Mouse (Mus musculus): ENCODE results near the gene Exoc6b.
"Not testable (repeated sequence)": the region's sequence is repeated elsewhere in the genome, so short reads cannot be mapped to it uniquely, and the experiment has no call there.

Exoc6b gene

DNA sequence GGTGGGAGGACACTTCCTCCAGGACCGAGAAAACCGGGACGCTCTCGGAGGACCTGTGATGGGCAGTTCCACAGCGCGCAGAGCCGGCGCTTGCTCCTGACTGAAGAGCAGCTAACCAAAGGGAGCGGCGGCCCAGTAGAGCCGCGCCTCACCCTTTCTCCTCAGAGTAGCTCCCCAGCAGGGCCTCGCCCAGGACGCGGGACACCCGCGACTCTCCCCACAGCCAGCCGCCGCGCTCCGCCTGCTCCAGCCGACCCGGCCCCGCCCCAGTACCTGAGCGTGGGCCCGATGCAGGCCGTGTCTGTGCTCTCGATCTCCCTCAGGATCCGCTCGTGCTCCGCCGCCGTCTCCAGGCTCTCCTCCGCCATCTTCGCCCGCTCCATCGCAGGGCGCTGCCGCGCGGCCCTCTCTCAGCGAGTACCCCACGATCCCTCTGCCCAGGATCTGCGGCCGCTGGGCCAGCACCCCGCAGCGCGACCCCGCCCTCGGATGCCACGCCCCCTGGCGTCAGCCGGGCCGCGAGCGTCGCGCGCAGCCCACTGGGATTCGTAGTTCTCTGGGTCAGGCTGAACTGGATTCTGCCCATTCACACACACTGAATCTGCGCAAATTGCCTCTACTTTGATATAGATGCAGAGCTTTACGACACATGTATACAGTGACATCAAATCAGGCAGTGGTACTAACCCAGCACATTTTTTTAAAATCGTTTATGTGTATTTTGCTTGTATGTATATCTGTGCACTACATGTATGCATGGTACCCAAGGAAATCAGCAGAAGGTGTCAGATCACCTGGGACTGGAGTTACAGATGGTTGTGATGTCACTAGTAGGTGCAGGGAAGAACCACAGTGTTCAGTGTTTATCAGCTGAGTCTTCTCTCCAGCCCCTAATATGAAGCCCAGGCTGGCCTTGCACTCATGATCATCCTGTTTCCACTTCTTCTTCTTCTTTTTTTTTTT lies at the start of gene Exoc6b:
Exoc6b (minus strand) TSS at position 491 of the 963 bp plus-strand sequence.
- peak; percentile 62 for DNase-seq (ENCODE audit: low read depth, low spot score)

- not testable (repeated sequence) for DNase-seq (ENCODE audit: low read depth, low spot score)
Observed at GRCm38 (mm10) chr6:85117545-85118511, 48.5 kb upstream of the Exoc6b start.

DNA sequence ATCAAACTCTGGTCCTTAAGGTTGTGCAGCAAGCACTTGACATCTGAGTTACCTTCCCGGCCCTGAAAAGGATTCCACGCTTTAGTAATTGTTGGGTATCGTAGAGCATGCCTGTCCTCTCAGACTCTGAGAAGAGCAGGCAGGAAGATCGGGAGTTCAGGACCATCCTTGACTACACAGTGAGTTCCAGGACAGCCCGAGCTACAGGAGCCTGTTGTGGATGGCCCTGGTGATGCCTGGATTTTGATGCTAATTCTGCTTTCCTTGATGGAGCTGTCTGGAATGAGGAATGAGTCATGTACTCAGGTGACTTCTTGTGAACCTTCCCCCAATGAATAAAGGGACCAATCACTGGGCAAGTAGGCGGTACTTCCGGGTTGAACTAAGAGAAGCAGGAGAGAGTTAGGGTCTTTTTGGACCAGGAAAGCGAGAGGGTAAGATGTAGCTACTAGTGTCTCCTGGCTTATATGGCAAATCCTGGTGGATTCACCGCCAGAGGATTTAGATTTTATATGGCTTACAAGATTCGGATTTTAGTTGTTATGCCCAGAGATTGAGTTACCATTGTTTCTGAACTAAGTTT lies 35.8 kb upstream of the Exoc6b start:
- no peak for DNase-seq (ENCODE audit: low read depth, low spot score)

DNA sequence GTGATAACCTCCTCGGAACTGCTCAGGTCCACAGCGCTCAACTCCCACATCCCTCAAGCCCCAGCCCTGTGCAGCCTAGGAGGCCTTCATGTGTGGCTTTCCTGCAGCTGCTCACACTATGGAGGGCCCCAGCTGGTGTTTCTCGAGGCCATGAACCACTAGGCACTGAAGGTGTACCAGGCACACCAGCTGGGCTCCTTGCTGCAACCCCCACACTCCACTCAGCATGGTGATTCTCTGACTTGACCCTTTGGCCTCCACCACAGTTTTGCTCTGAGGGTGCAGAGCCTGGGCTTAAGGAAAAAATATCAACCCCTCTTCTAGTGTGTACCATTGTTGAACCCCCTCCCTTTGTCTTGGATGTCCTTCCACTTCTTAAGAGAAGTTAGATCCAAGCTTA lies 34.0 kb upstream of the Exoc6b start:
- no peak for DNase-seq (ENCODE audit: low read depth, low spot score)

DNA sequence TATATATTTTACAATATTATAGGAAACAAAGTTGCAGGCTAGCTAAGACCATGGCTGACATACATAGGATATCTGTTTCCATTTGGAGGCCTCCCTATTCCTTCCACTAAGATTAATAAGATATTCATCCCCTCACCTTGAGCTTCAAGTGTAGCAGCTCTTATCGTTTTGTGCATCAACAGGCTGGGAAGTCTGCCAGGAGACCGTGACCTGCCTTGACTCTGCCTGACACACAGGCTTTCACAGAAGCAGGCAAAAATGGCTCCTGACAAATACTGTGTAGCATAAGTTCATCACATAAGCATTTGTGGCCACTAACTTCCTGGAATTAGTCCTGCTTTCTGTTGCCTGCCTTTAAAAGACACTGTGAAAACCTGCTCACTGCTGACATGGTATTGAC lies 27.1 kb upstream of the Exoc6b start:
- no peak for DNase-seq (ENCODE audit: low read depth, low spot score)

GRCm38 (mm10) chr6:85087425-85087824 lies 18.1 kb upstream of the Exoc6b start:
- no peak for DNase-seq (ENCODE audit: low read depth, low spot score)

GRCm38 (mm10) chr6:85086645-85087044 lies 17.3 kb upstream of the Exoc6b start:
- no peak for DNase-seq (ENCODE audit: low read depth, low spot score)

- not testable (repeated sequence) for DNase-seq (ENCODE audit: low read depth, low spot score)
Observed at GRCm38 (mm10) chr6:85076179-85076720, 6.9 kb upstream of the Exoc6b start.

GRCm38 (mm10) chr6:85074996-85075395 lies 5.7 kb upstream of the Exoc6b start:
- DNase-seq (ENCODE audit: low read depth, low spot score), result no peak

DNA sequence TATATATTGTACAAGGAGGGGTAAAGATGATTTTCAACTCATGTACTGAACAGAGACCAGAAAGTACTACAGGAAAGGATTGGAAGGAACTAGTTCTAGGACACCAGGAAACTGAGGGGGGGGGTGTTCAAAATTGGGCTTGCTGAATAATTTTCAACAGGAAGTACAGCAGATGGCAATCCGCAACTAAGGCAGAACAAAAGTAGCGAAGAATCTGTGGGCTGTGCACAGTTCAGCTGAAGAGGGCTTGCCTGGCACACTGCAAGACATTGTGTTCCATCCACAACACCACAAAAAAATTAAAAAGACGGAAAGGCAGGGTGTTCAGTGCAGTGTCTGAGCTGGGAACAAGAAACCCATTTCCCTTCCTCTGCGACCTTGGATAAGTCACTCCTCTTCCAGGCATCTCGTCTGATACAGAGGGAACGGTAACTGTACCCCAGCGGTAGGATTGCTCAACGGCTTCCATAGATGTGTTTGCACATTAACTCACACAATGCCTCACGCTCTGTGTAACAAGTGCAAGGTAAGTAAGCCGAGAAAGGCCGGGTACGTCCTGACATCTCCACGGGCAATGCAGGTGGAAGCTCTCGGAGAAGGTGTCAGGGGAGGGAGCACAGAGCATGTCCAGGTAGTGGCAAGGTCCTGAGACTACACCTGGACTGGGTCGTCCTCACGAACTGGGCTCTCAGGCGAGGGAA lies 841 bp downstream of the Exoc6b start:
- no peak for DNase-seq (ENCODE audit: low read depth, low spot score)

DNA sequence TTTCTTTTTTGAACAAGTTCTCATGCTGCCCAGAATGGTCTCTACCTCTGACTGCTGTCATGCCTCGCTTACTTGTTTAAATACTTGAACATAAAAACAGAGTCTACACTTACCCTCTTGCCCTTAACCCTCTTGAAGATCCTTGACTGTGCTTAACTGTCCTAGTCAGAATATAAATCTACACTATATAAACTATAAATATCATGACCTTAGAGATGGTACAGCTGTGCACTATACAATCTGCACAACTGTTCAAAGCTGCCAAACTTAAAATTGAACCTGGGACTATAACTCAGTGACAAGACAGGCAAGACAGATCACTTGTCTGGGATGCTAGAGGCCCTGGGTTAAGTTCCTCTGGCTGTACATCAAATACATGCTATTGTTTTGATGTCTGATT lies 11.7 kb downstream of the Exoc6b start:
- DNase-seq (ENCODE audit: low read depth, low spot score), result no peak

DNA sequence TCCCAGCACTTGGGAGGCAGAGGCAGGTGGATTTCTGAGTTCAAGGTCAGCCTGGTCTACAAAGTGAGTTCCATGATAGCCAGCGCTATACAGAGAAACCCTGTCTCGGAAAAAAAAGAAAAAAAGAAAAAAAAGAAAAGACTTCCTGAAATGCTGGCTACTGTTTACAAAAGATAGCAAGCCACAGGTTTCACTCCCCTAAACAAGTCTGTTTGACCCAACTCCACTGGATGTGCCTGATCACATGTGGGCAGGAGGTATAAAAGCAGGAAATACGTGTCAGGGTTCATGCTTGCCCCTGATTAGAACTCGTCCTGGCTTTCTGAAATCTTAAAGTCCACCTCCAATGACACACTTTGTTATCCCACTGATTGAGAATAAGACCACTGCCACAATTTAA lies 18.2 kb downstream of the Exoc6b start:
- no peak for DNase-seq (ENCODE audit: low read depth, low spot score)

DNA sequence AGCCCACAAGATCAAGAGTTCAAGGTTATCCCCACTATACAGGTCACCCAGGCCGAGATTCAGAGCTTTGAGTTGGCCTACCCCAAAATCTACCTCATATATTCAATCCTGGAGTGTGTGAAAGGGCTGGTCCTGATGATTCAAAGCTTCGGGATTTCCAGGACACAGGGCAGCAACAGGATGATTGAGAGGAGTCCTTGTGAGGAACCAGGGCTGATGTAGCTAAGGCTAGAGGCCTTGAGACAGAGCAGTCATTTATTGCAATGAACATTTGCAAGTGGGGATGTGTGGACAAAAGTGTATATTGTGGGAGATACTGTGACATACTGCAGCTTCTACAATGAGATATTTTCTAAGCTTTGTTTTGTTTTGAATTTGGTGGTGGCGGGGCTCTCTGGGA lies 22.8 kb downstream of the Exoc6b start:
- no peak for DNase-seq (ENCODE audit: low read depth, low spot score)

DNA sequence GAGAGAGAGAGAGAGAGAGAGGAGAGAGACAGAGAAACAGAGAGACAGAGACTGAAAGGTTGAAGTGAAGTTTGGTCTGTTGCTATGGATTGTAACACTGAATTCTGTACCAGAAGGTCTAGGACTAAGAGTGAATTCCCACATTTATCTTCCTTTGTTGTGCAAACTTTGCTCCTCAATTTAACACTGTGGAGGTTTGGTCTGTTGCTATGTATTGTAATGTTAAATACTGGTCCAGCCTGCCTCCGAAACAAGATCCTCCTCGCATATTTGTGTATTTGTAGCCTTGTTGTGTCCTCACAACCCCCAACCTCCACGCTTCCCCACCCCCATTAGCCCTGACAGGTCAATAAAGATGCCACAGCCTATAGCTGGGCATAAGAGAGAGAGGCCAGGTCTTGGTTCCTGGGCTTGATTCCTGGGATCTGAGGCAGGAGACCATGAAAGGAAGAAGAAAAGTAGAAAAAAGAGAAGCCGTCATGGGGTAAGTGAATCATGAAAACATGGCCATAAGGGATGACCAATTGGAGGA lies 24.6 kb downstream of the Exoc6b start:
- DNase-seq (ENCODE audit: low read depth, low spot score), result no peak

DNA sequence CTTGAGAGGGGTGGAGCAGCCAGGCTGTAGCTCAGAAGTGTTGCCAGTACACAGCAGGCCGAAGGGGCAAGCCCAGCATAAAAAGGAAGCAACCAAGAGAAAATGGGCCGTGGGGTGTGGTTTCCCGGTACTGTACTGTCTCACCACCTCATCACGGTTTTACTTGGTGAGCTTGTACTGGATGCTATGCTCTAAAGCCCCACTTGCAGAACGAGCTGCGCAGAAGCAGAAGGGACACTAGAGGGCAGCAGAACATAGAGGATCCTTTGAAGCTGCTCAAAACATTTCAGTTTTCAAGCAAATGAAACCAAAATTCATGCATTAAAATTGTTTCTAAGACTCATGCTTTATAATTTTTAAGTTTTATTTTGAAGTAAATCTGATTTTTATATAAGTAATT lies 31.6 kb downstream of the Exoc6b start:
- DNase-seq (ENCODE audit: low read depth, low spot score), result peak; percentile 45

DNA sequence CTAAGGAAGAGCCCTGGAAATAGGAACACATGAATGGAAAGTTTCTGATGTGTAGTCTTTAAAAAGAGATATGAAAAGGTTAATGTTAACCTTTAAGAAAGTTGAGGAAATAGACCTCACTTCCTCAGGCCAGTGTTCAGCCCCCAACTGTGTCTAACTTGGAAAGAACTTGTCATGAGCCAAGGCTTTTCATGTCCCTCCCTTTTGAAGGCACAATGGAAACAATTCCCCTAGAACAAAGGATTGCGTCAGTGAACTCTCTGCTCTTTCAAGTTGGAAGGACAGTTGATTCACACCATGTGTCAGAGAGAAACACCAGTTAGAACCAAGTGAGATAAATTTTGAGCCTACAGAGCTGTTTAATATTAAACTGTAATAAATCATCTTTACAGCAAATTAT lies 39.6 kb downstream of the Exoc6b start:
- DNase-seq (ENCODE audit: low read depth, low spot score), result no peak

DNA sequence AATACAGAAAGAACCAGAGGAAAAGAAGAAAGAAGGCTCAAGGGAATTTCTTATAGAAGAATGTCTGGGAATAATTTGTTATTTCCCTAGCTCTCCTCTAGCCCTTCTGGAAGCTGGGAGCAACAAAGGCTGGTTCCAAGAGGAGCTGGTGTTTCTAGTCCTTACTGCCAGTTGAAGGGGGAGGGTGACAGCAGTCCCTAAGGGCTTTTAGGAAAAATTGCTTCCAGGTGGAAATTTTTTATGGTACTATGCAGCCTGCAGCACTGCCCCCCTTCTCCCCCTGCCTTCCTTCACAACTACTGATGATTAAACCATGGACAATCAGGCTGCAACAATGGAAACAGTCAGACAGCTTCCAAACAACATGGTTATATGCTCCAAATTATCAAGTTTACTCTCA lies 44.9 kb downstream of the Exoc6b start:
- no peak for DNase-seq (ENCODE audit: low read depth, low spot score)

DNA sequence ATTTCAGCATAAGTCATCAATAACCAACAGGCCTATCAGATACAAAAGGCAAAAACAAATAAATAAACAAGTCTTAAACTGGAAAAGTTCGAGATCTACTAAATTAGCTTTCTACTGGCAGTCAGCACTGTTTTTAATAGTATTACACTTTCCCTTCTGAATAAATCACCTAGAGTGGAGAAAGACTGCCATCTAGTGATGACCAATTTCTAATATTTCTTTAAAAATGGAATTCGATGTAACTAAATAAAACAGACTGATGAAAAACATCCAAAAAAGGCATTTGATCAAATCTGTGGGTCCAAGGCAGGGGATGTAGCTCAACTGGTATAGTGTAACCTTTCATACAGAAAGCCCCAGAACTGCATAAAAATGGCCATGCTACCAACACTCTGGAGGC lies 52.3 kb downstream of the Exoc6b start:
- DNase-seq (ENCODE audit: low read depth, low spot score), result no peak

DNA sequence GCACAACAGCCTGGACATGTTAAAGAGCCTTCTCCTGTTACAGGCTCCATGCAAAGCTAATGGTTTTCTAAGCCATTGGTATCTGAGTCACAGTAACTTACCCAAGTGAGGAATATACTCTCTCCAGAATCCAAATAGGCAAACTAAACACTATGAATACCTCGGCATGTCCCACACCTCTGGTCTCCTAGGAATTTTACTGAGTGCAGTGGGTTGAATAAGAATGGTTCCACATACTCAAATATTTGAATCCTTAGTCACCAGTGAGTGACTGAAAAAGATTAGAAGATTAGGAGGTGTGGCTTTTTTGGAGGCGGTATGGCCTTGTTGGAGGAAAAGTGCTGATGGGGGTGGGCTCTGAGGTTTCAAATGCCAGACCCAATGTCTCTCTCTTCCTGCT lies 55.4 kb downstream of the Exoc6b start:
- no peak for DNase-seq (ENCODE audit: low read depth, low spot score)

- no peak for DNase-seq (ENCODE audit: low read depth, low spot score)
Observed at GRCm38 (mm10) chr6:85010397-85010796, 58.9 kb downstream of the Exoc6b start.

DNA sequence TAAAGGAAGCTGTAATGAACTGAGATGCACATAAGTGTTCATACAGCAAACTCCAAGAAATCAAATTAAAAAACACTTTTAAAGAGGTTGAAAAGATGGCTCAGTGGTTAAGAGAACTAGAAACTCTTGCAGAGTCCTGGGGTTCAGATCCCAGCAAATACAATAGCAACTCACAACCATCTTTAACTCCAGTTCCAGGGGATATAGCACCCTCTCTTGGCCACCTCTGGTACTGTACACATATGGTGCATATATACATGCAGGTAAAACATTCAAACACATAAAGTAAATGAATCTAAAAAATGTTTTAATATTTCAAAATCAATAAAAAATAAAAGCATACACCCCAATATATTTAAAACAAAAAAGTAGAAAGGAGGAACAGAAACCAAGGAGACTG lies 73.9 kb downstream of the Exoc6b start:
- DNase-seq (ENCODE audit: low read depth, low spot score), result no peak
